Mouse (Mus musculus) neural tube, embryonic 13.5 days (tissue): ENCODE results near the gene Tmem175. TPM values are rescaled to one million over a fixed set of nuclear protein-coding genes. Genes with fewer than 3 reads are reported as not detected.

Source experiments
- ATAC-seq: fragments of 200-750 bp; cut with Nextera tagmentation; 2 replicates; pipeline ENCODE4 v1.8.0; 2017; ENCODE audit warnings: low read depth, mild to moderate bottlenecking, moderate TSS enrichment, moderate library complexity
- H3K27ac ChIP-seq: fragments of 300-500 bp; sonication (generic); replicated peaks from 2 replicates; pipeline ENCODE4 v1.5.1; 2015; ENCODE audit warnings: moderate library complexity, mild to moderate bottlenecking, inconsistent platforms
- H3K27me3 ChIP-seq: fragments of 300-500 bp; sonication (generic); 2 replicates; pipeline ENCODE4 v1.6.1; 2015; ENCODE audit warnings: mild to moderate bottlenecking, inconsistent platforms
- H3K36me3 ChIP-seq: fragments of 300-500 bp; sonication (generic); 2 replicates; pipeline ENCODE4 v1.6.1; 2015; ENCODE audit warnings: mild to moderate bottlenecking, inconsistent platforms
- H3K4me1 ChIP-seq: fragments of 300-500 bp; sonication (generic); replicated peaks from 2 replicates; pipeline ENCODE4 v1.6.1; 2015; ENCODE audit warnings: inconsistent platforms
- H3K4me2 ChIP-seq: fragments of 300-500 bp; sonication (generic); 2 replicates; pipeline ENCODE4 v1.6.1; 2015; ENCODE audit warnings: inconsistent platforms, mild to moderate bottlenecking, moderate library complexity
- H3K4me3 ChIP-seq: fragments of 300-500 bp; sonication (generic); 2 replicates; pipeline ENCODE4 v1.5.1; 2015; ENCODE audit warnings: mild to moderate bottlenecking, inconsistent platforms
- H3K9ac ChIP-seq: fragments of 300-500 bp; sonication (generic); 2 replicates; pipeline ENCODE4 v1.6.1; 2015; ENCODE audit warnings: moderate library complexity, mild to moderate bottlenecking, inconsistent platforms
- H3K9me3 ChIP-seq: fragments of 300-500 bp; sonication (generic); 2 replicates; pipeline ENCODE4 v1.6.1; 2016; ENCODE audit warnings: inconsistent platforms
- WGBS: fragments of 180-500 bp; shearing (Covaris S2); methylation state at CpG from one replicate; pipeline ENCODE4 v1.1.7; 2015; 5-methylcytosine and 5-hydroxymethylcytosine counted together
- polyA plus RNA-seq: library from polyadenylated mRNA; unstranded; fragments of >200 nt; fragmentation: Nextera tagmentation; extraction: Ambion mirVana; gene quantifications from 2 replicates; pipeline ENCODE4 v1.2.1, GENCODE M21; 2015

The Tmem175 gene
- polyA plus RNA-seq, 1 experiment from 2014 or later, result 20.4 TPM

DNA sequence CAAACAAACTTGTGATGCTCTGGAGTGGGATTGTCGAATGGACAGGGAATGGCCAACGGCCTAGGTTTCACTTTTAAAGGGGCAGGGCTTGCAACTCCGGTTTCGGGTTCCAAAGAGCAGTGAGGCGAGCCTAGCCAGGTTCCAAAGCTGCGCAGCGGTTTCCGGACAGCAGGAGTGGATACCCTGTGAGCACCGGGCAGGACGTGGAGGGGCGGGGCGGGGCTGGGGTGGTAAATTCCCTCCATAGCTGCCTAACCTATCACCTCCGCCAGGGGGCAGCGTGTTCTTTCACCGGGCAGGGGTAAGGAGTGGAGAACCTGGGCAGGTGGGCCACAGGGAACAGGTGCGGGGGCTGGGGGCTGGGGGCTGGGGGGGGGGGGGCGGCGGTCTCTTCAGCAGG is 62.7 kb downstream of the Tmem175 start, which contains the start of gene Fgfrl1:
TSS of gene Fgfrl1 (plus strand) at position 112 of the 400 bp plus-strand sequence.
- H3K4me1 ChIP-seq, result peaks cover 41% of the 10 kb centered on the region
- no peaks in the 10 kb centered on the region for H3K9me3 ChIP-seq
- peak within 1 kb of the TSS; percentile 92 for H3K4me2 ChIP-seq
- no peak within 1 kb of the TSS for H3K27ac ChIP-seq
- ATAC-seq, result no peak
- peak within 1 kb of the TSS; percentile 77; the same call in 1 of the 2 replicates for H3K9ac ChIP-seq
- 7% methylated on average over 16 of the region's 18 CpGs for WGBS
- H3K4me3 ChIP-seq, result peak within 1 kb of the TSS; percentile 75
- peaks cover 20% of the 10 kb centered on the region for H3K27me3 ChIP-seq
- no peaks in the 10 kb centered on the region for H3K36me3 ChIP-seq

DNA sequence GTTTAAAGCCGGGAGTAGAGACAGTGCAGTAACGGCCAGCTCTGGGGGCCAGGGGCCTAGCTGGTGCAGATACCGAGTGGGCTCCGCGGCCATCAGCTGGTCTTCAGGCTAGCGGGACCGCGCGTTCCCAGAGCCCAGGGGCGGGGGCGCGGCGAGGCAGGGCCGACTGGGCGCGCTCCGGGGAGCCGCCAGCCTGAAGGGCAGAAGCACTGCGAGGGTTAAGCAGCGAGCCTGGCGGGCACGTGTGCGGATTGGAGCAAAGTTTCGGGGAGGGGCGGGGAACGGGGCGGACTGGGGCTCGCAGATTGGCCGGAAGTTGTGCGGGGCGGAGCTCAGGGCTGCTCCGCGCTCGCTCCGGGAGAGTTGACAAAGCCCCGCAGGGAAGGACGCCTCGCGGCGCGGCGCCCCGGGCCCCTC is 64.3 kb downstream of the Tmem175 start:
- Histone ChIP-seq H3K9me3 (no peaks in the 10 kb centered on the region), H3K4me1 (peaks cover 58% of the 10 kb centered on the region), H3K27ac (no peak overlapping the region), H3K36me3 (no peaks in the 10 kb centered on the region), H3K4me2 (peak overlapping the region; percentile 92), H3K27me3 (peaks cover 20% of the 10 kb centered on the region), H3K4me3 (peak overlapping the region; percentile 75), H3K9ac (peak overlapping the region; percentile 77)
- ATAC-seq, result peak; percentile 91
- WGBS, result under 1% methylated on average over 41 of the region's 43 CpGs

DNA sequence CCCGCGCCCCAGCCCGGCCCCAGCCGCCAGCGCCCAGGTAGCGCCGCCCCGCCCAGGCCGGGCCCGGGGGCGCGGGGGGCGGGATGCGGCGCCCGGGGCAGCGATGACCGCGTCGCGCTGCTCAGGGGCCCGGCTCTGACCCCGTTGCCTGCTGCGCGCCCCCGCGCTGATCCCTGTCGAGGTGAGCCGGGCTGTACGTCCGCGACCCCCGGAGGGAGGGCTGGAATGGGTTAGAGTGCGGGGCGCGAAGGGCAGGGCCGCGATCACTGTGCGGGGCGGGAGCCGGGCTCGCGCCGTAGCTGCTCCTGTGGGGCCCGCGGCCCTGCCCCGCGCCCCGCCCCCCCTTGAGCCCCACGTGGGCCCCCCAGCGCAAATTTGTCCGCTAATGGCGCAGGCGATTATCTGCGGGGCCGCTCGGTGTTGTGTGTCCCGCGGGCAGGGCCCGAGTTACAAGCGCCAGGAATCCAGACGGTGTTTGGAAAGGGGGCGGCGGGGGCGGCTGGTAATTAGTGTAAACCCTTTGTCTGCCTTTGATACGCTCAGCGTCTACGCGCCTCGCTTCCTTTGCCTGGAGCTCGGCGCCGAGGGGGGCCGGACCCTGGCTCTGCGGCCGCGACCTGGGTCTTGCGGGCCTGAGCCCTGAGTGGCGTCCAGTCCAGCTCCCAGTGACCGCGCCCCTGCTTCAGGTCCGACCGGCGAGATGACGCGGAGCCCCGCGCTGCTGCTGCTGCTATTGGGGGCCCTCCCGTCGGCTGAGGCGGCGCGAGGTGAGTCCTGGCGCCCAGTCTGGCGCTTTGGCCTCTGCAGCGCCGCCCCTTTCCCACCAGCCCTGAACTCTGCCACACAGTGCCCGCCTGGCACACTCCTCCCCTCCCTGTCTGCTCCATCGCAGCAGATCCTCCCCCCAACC is 65.0 kb downstream of the Tmem175 start:
- no peak overlapping the region for H3K27ac ChIP-seq
- under 1% methylated on average over 71 of the region's 99 CpGs for WGBS
- peaks cover 20% of the 10 kb centered on the region for H3K27me3 ChIP-seq
- peak overlapping the region; percentile 77 for H3K9ac ChIP-seq
- H3K4me2 ChIP-seq, result peak overlapping the region; percentile 92
- no peaks in the 10 kb centered on the region for H3K36me3 ChIP-seq
- no peaks in the 10 kb centered on the region for H3K9me3 ChIP-seq
- ATAC-seq, result peak; percentile 57
- H3K4me3 ChIP-seq, result peak overlapping the region; percentile 75
- peaks cover 55% of the 10 kb centered on the region for H3K4me1 ChIP-seq

DNA sequence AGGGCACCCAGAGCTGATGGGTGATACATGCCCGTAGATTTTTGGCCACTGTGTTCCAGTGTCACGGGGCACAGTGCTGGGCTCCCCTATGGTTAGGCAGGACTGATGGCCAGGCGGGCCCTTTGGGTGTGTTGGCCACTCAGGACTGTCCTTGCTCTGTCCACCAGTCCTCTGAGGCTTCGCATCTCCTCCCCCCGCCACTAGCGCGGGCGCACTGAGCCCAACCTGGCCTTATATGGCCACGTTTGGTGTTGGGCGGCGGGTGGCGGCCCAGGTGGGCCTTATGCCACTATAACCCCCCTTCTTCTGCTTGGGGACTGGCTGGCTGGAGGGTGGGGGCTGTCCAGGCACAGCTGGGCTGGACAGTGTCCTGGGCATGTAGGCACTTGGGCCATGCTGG is 66.3 kb downstream of the Tmem175 start:
- no peaks in the 10 kb centered on the region for H3K36me3 ChIP-seq
- H3K27ac ChIP-seq, result no peak overlapping the region
- peak overlapping the region; percentile 92 for H3K4me2 ChIP-seq
- H3K9me3 ChIP-seq, result no peaks in the 10 kb centered on the region
- H3K4me3 ChIP-seq, result 0 out of 2 replicates have a peak overlapping the region, but pooled peaks have one; percentile 75
- H3K27me3 ChIP-seq, result peaks cover 20% of the 10 kb centered on the region
- 97% methylated on average over 12 of the region's 12 CpGs for WGBS
- no peak for ATAC-seq
- H3K4me1 ChIP-seq, result peaks cover 66% of the 10 kb centered on the region
- H3K9ac ChIP-seq, result no peak overlapping the region

DNA sequence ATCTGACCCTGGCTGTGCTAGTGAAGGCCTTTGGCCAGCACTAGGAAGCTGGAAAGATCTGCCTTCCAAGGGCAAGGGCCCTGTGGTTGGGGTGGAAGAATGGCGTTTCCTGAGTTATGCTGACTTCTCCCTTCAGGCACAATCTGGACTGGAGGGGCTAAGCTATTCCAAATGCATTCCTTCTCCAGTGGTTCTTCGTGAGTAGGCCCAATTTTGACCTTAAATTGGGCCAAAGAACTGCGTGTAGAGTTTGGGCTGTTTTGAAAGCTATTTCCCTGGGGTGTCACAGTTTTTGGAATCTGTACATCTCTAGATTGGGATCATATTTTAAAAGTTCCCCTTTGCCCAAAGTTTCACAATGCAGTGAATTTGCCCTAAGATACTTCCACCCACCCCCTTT is 67.0 kb downstream of the Tmem175 start:
- Histone ChIP-seq H3K4me2 (no peak overlapping the region), H3K4me1 (peaks cover 73% of the 10 kb centered on the region), H3K4me3 (no peak overlapping the region; the same call in 1 of the 2 replicates), H3K36me3 (no peaks in the 10 kb centered on the region), H3K27me3 (peaks cover 18% of the 10 kb centered on the region), H3K9ac (no peak overlapping the region), H3K9me3 (no peaks in the 10 kb centered on the region), H3K27ac (peak overlapping the region; percentile 79)
- no peak for ATAC-seq
- WGBS, result 74% methylated on average over 3 of the region's 3 CpGs

DNA sequence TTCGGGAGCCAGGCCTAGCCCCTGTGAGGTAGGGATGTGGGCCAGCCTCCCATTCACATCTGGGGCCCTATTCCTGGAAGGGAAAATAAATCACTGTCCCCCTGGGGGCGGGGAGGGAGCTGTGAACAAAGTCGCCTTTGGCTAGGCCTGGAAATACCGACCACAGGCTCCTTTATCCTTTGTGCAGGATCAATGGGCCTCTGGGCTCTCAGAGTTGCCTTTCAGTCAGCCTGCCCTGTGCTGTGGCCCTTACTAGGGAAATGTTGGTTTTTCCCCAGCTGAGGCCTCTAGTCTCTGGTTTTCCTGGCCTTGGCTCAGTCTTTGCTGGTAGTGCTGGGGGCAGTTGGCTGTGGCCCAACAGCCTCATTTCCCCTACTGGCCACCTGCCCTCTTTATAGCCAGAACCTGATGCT is 67.8 kb downstream of the Tmem175 start:
- Histone ChIP-seq H3K27me3 (peaks cover 10% of the 10 kb centered on the region), H3K36me3 (no peaks in the 10 kb centered on the region), H3K27ac (peak overlapping the region; percentile 79), H3K9me3 (no peaks in the 10 kb centered on the region), H3K4me3 (no peak overlapping the region), H3K4me2 (no peak overlapping the region), H3K9ac (peak overlapping the region; percentile 17; the same call in 1 of the 2 replicates), H3K4me1 (peaks cover 71% of the 10 kb centered on the region)
- peak; percentile 28 for ATAC-seq
- 3% methylated on average over 4 of the region's 4 CpGs for WGBS

Other genes starting within 250 kb of the Tmem175 start
- 0.27 TPM in 1 of 2 replicates, not detected in the other for gene Pde6b, start 241.4 kb upstream of the Tmem175 start, polyA plus RNA-seq
- gene Atp5k, start 195.3 kb upstream of the Tmem175 start, polyA plus RNA-seq, result 419 and 442 TPM in 2 replicates
- gene Mfsd7a, start 180.9 kb upstream of the Tmem175 start, polyA plus RNA-seq, result 0.20 TPM in 1 of 2 replicates, not detected in the other
- gene Pcgf3, start 168.5 kb upstream of the Tmem175 start, polyA plus RNA-seq, result 27.1 and 32.4 TPM in 2 replicates
- gene Cplx1, start 79.7 kb upstream of the Tmem175 start, polyA plus RNA-seq, result 117 and 120 TPM in 2 replicates
- 51.0 and 53.8 TPM in 2 replicates for gene Gak, start within 50 bp of the Tmem175 start, polyA plus RNA-seq
- gene Idua, start 30.6 kb downstream of the Tmem175 start, polyA plus RNA-seq, result 8.3 and 9.2 TPM in 2 replicates
- gene Dgkq, start 39.9 kb downstream of the Tmem175 start, polyA plus RNA-seq, result 19.5 and 20.6 TPM in 2 replicates
- 1.7 and 2.2 TPM in 2 replicates for gene Slc26a1, start 45.8 kb downstream of the Tmem175 start, polyA plus RNA-seq
- 6.9 and 7.7 TPM in 2 replicates for gene Fgfrl1, start 62.6 kb downstream of the Tmem175 start, polyA plus RNA-seq
- gene Rnf212, start 145.2 kb downstream of the Tmem175 start, polyA plus RNA-seq, result not detected in 2 replicates
- gene Tmed11, start 165.6 kb downstream of the Tmem175 start, polyA plus RNA-seq, result not detected in 2 replicates
- gene Vmn2r8, start 179.1 kb downstream of the Tmem175 start, polyA plus RNA-seq, result not detected in 2 replicates
- gene Vmn2r9, start 222.8 kb downstream of the Tmem175 start, polyA plus RNA-seq, result not detected in 2 replicates